7 mouse cellular contexts compared by ENCODE assay signal in genomic region chr4:62619232-62619964, GRCm38 (mm10). TPM values are rescaled to one million over a fixed set of nuclear protein-coding genes. Genes with fewer than 3 reads are reported as not detected.
DNase-seq lines count a peak whose midpoint lies in the region; ATAC-seq and TF ChIP-seq lines count a peak whose summit lies in the region.

No protein-coding gene starts in this region.

- H3K9ac ChIP-seq in ES-E14 (ENCODE audit: insufficient read depth, low read depth, low read length, poor library complexity, severe bottlenecking) = no peak overlapping the region
- peak overlapping the region; percentile 69 for H3K9ac ChIP-seq in heart, embryonic 12.5 days
- H3K9ac ChIP-seq in lung, embryonic 15.5 days = peak overlapping the region; percentile 11; the same call in 1 of the 2 replicates
- peak overlapping the region; percentile 23; the same call in 1 of the 2 replicates for H3K9ac ChIP-seq in stomach, embryonic 16.5 days (ENCODE audit: low read length)

- in situ Hi-C loops in ES-E14 (cut with MboI; ENCODE audit: low sequenced_read_pairs in 2 of 2, unreplicated experiment in 2 of 2) = no loop called here

- 18% methylated on average over 16 of the region's 16 CpGs for WGBS in heart, embryonic 12.5 days
- WGBS in lung, embryonic 15.5 days = 39% methylated on average over 16 of the region's 16 CpGs
- WGBS in stomach, embryonic 16.5 days = 55% methylated on average over 16 of the region's 16 CpGs

- H3K4me3 ChIP-seq in ES-E14 (ENCODE audit: insufficient read depth in 1 of 2, low read depth in 1 of 2, low read length in 2 of 2, poor library complexity in 1 of 2, severe bottlenecking in 1 of 2) = peak overlapping the region; percentile 29 to 30; a peak in 2 of 4 replicates
- H3K4me3 ChIP-seq in heart, embryonic 12.5 days = peak overlapping the region; percentile 43
- H3K4me3 ChIP-seq in lung, embryonic 15.5 days = peak overlapping the region; percentile 34
- peak overlapping the region; percentile 19 for H3K4me3 ChIP-seq in stomach, embryonic 16.5 days (replicated peaks; ENCODE audit: low read length)

- H3K27ac ChIP-seq in ES-E14 (ENCODE audit: insufficient read depth, low read depth, low read length, poor library complexity, severe bottlenecking) = no peak overlapping the region
- peak overlapping the region; percentile 82 for H3K27ac ChIP-seq in heart, embryonic 12.5 days (ENCODE audit: poor library complexity, severe bottlenecking)
- H3K27ac ChIP-seq in lung, embryonic 15.5 days = peak overlapping the region; percentile 79
- peak overlapping the region; percentile 58 for H3K27ac ChIP-seq in stomach, embryonic 16.5 days (ENCODE audit: low read length)

- no peaks in the 10 kb centered on the region for H3K9me3 ChIP-seq in ES-E14 (ENCODE audit: control insufficient read depth, insufficient read depth, low read depth, low read length)
- no peaks in the 10 kb centered on the region for H3K9me3 ChIP-seq in heart, embryonic 12.5 days (replicated peaks)
- no peaks in the 10 kb centered on the region for H3K9me3 ChIP-seq in lung, embryonic 15.5 days
- no peaks in the 10 kb centered on the region for H3K9me3 ChIP-seq in stomach, embryonic 16.5 days (replicated peaks; ENCODE audit: control insufficient read depth, low read length)

- peak; percentile 83 for ATAC-seq in heart, embryonic 12.5 days (ENCODE audit: insufficient number of reproducible peaks, low FRiP score)
- ATAC-seq in lung, embryonic 15.5 days (ENCODE audit: borderline replicate concordance, extremely low read depth, low FRiP score, low TSS enrichment) = peak; percentile 78
- peak; percentile 61; the same call in 1 of the 2 replicates for ATAC-seq in stomach, embryonic 16.5 days (ENCODE audit: insufficient read depth, low FRiP score)

- H3K36me3 ChIP-seq in ES-E14 (ENCODE audit: control insufficient read depth, insufficient read depth, low read length, poor library complexity, severe bottlenecking) = no peaks in the 10 kb centered on the region
- H3K36me3 ChIP-seq in heart, embryonic 12.5 days = no peaks in the 10 kb centered on the region
- H3K36me3 ChIP-seq in lung, embryonic 15.5 days = no peaks in the 10 kb centered on the region
- no peaks in the 10 kb centered on the region for H3K36me3 ChIP-seq in stomach, embryonic 16.5 days (ENCODE audit: control insufficient read depth, insufficient read depth, low read length)

- H3K27me3 ChIP-seq in heart, embryonic 12.5 days (replicated peaks) = peaks cover 62% of the 10 kb centered on the region
- no peaks in the 10 kb centered on the region for H3K27me3 ChIP-seq in lung, embryonic 15.5 days
- no peaks in the 10 kb centered on the region for H3K27me3 ChIP-seq in stomach, embryonic 16.5 days (ENCODE audit: control insufficient read depth, insufficient read depth, low read length)

- no peak for DNase-seq in ES-E14 (ENCODE audit: low read depth, low spot score)
- peak; percentile 63 to 80 for DNase-seq in adrenal gland, postnatal 36 days
- peak; percentile 79 for DNase-seq in kidney, adult 9 months
- no peak for DNase-seq in cerebellum, adult 18-20 months

- peaks cover 0 to 8% of the 10 kb centered on the region in 2 experiments; a peak in 1 of 4 replicates for H3K4me1 ChIP-seq in ES-E14 (ENCODE audit: control insufficient read depth in 2 of 2, insufficient read depth in 2 of 2, low read length in 2 of 2, poor library complexity in 1 of 2)
- peaks cover 28% of the 10 kb centered on the region for H3K4me1 ChIP-seq in heart, embryonic 12.5 days (replicated peaks)
- H3K4me1 ChIP-seq in lung, embryonic 15.5 days = peaks cover 25% of the 10 kb centered on the region
- peaks cover 12% of the 10 kb centered on the region for H3K4me1 ChIP-seq in stomach, embryonic 16.5 days (ENCODE audit: control insufficient read depth, insufficient read depth, low read length)

- H3K4me2 ChIP-seq in heart, embryonic 12.5 days = peak overlapping the region; percentile 47
- peak overlapping the region; percentile 17; the same call in 1 of the 2 replicates for H3K4me2 ChIP-seq in lung, embryonic 15.5 days
- no peak overlapping the region for H3K4me2 ChIP-seq in stomach, embryonic 16.5 days (ENCODE audit: low read depth, low read length)

TF ChIP-seq in ES-E14, 5 proteins besides CTCF, POLR2A, EP300 and RAD21:
- no peak for TF ChIP-seq MAFK (IDR thresholded peaks at IDR 0.05; ENCODE audit: insufficient read depth, low read depth, low read length)
TF ChIP-seq in ES-E14: peak in this region for 0.

RNA-seq across cellular contexts. Expression of gene Rgs3, which starts 59.8 kb away (rescaled TPM):
- total RNA-seq in ES-E14 (2012; rRNA removed) = 7.1 and 10.0 TPM in 2 replicates
- total RNA-seq in adrenal gland, postnatal 36 days (2021) = 10 to 100 TPM; 27.3 to 40.2 TPM
- polyA plus RNA-seq in heart, embryonic 12.5 days (2016; fragmentation: Nextera tagmentation; extraction: Ambion mirVana) = 60.5 and 73.7 TPM in 2 replicates
- polyA plus RNA-seq in lung, embryonic 15.5 days (2015; fragmentation: Nextera tagmentation; extraction: Ambion mirVana) = 52.8 and 53.5 TPM in 2 replicates
- 51.4 and 55.2 TPM in 2 replicates for polyA plus RNA-seq in stomach, embryonic 16.5 days (2015; fragmentation: Nextera tagmentation; extraction: Ambion mirVana)

Comparison
In these comparisons a context has a peak if more than half of its experiments do, and no peak if none do; other contexts are left out.
1. DNase-seq: peak in adrenal gland, postnatal 36 days (2 of 2) and kidney, adult 9 months (single experiment); none in ES-E14 (single experiment) and cerebellum, adult 18-20 months (0 of 2).
2. Peak in every context shown above with its lines, with median percentiles within 50 percentile points of each other: H3K4me3 ChIP-seq and ATAC-seq.